Mouse (Mus musculus) olfactory bulb, adult 2 months (tissue): Measurements from ENCODE around the gene Tpcn2. TPM values are rescaled to one million over a fixed set of nuclear protein-coding genes. Genes with fewer than 3 reads are reported as not detected.

Experiments
- H3K27ac ChIP-seq: fragments of 200-500 bp; 2 replicates; pipeline ENCODE4 v1.5.1; 2012; ENCODE audit warnings: low read depth, low read length; ENCODE audit not compliant: insufficient read depth
- H3K4me1 ChIP-seq: fragments of 200-500 bp; 2 replicates; pipeline ENCODE4 v1.6.1; 2012; ENCODE audit warnings: low read length; ENCODE audit not compliant: control insufficient read depth, insufficient read depth
- H3K4me3 ChIP-seq: fragments of 200-500 bp; 2 replicates; pipeline ENCODE4 v1.5.1; 2012; ENCODE audit warnings: mild to moderate bottlenecking, low read depth, low read length, moderate library complexity; ENCODE audit not compliant: insufficient read depth
- CTCF ChIP-seq: fragments of 200-500 bp; IDR thresholded peaks from 2 replicates; pipeline ENCODE4 v1.5.1; 2012; ENCODE audit warnings: low read depth, mild to moderate bottlenecking, low read length, moderate library complexity; ENCODE audit not compliant: insufficient read depth
- POLR2A ChIP-seq: fragments of 200-500 bp; IDR thresholded peaks from 2 replicates; pipeline ENCODE4 v1.6.1; 2012; ENCODE audit warnings: mild to moderate bottlenecking, low read depth, low read length, moderate library complexity; ENCODE audit not compliant: insufficient read depth
- WGBS: fragments of 180-500 bp; shearing (Covaris S2); methylation state at CpG from one replicate; pipeline ENCODE4 v1.1.7; 2018; 5-methylcytosine and 5-hydroxymethylcytosine counted together
- polyA plus RNA-seq: library from polyadenylated mRNA; stranded (reverse); fragments of >200 nt; gene quantifications from 2 replicates; pipeline ENCODE4 v1.2.4, GENCODE M21; 2012; ENCODE audit warnings: low replicate concordance; ENCODE audit not compliant: missing spikeins, insufficient read depth, insufficient read length

Tpcn2 gene
- polyA plus RNA-seq, 1 experiment = not detected

GRCm38 (mm10) chr7:145312137-145312536 lies 28.3 kb upstream of the Tpcn2 start:
- TF ChIP-seq POLR2A (no peak), CTCF (no peak)
- Histone ChIP-seq H3K4me3 (no peak overlapping the region), H3K27ac (no peak overlapping the region), H3K4me1 (no peaks in the 10 kb centered on the region; the same call in 1 of the 2 replicates)
- 68% methylated on average over 3 of the region's 3 CpGs for WGBS

GRCm38 (mm10) chr7:145310526-145310925 lies 26.7 kb upstream of the Tpcn2 start:
- TF ChIP-seq POLR2A (no peak), CTCF (no peak)
- Histone ChIP-seq H3K4me1 (no peaks in the 10 kb centered on the region; the same call in 1 of the 2 replicates), H3K27ac (no peak overlapping the region), H3K4me3 (no peak overlapping the region)
- WGBS = 83% methylated on average over 5 of the region's 5 CpGs

GRCm38 (mm10) chr7:145309877-145310276 lies 26.1 kb upstream of the Tpcn2 start:
- H3K27ac ChIP-seq = no peak overlapping the region
- no peak for TF ChIP-seq POLR2A
- TF ChIP-seq CTCF = no peak
- 93% methylated on average over 1 of the region's 1 CpGs for WGBS

GRCm38 (mm10) chr7:145308866-145309265 lies 25.1 kb upstream of the Tpcn2 start:
- TF ChIP-seq CTCF (no peak), POLR2A (no peak)
- Histone ChIP-seq H3K4me1 (no peaks in the 10 kb centered on the region; the same call in 1 of the 2 replicates), H3K27ac (no peak overlapping the region), H3K4me3 (no peak overlapping the region)
- 54% methylated on average over 4 of the region's 4 CpGs for WGBS

More at GRCm38 (mm10) chr7:145309877-145310276, 26.1 kb upstream of the Tpcn2 start:
- Histone ChIP-seq H3K4me1 (no peaks in the 10 kb centered on the region; the same call in 1 of the 2 replicates), H3K4me3 (no peak overlapping the region)

GRCm38 (mm10) chr7:145308061-145308675 lies 24.4 kb upstream of the Tpcn2 start:
- no peaks in the 10 kb centered on the region; the same call in 1 of the 2 replicates for H3K4me1 ChIP-seq
- WGBS = 75% methylated on average over 30 of the region's 30 CpGs
- TF ChIP-seq POLR2A (no peak), CTCF (no peak)
- H3K27ac ChIP-seq = no peak overlapping the region
- no peak overlapping the region for H3K4me3 ChIP-seq

GRCm38 (mm10) chr7:145307636-145308035 lies 23.8 kb upstream of the Tpcn2 start:
- H3K27ac ChIP-seq = no peak overlapping the region
- 93% methylated on average over 10 of the region's 10 CpGs for WGBS

GRCm38 (mm10) chr7:145304153-145304552 lies 20.3 kb upstream of the Tpcn2 start:
- Histone ChIP-seq H3K4me3 (no peak overlapping the region), H3K4me1 (peaks cover 24% of the 10 kb centered on the region), H3K27ac (no peak overlapping the region)
- TF ChIP-seq CTCF (no peak), POLR2A (no peak)
- WGBS = 77% methylated on average over 2 of the region's 2 CpGs

More at GRCm38 (mm10) chr7:145307636-145308035, 23.8 kb upstream of the Tpcn2 start:
- peaks cover 2% of the 10 kb centered on the region; the same call in 1 of the 2 replicates for H3K4me1 ChIP-seq
- TF ChIP-seq CTCF = no peak
- no peak for TF ChIP-seq POLR2A
- H3K4me3 ChIP-seq = no peak overlapping the region

GRCm38 (mm10) chr7:145302488-145303285 lies 18.9 kb upstream of the Tpcn2 start:
- TF ChIP-seq POLR2A (no peak), CTCF (no peak)
- Histone ChIP-seq H3K4me3 (no peak overlapping the region), H3K4me1 (peaks cover 26% of the 10 kb centered on the region), H3K27ac (no peak overlapping the region)
- 29% methylated on average over 20 of the region's 20 CpGs for WGBS
